Mouse (Mus musculus) G1E (cell line): ENCODE data around the gene Krt2.

ENCODE experiments used
- CTCF ChIP-seq: IDR thresholded peaks from 2 replicates; pipeline ENCODE4 v1.5.1; 2012; ENCODE audit warnings: low read depth, low read length, inconsistent platforms, mixed read lengths
- GATA1 ChIP-seq: IDR thresholded peaks from 2 replicates; pipeline ENCODE4 v1.6.1; 2012; ENCODE audit warnings: borderline replicate concordance, low read length, inconsistent platforms, mixed read lengths
- GATA2 ChIP-seq: IDR thresholded peaks from 2 replicates; pipeline ENCODE4 v1.6.1; 2012; ENCODE audit warnings: low read depth, low read length, inconsistent platforms, borderline replicate concordance
- TAL1 ChIP-seq: conservative IDR thresholded peaks from 2 replicates; pipeline ENCODE4 v1.6.1; 2012; ENCODE audit warnings: low read depth, low read length, inconsistent platforms, mixed read lengths

DNA sequence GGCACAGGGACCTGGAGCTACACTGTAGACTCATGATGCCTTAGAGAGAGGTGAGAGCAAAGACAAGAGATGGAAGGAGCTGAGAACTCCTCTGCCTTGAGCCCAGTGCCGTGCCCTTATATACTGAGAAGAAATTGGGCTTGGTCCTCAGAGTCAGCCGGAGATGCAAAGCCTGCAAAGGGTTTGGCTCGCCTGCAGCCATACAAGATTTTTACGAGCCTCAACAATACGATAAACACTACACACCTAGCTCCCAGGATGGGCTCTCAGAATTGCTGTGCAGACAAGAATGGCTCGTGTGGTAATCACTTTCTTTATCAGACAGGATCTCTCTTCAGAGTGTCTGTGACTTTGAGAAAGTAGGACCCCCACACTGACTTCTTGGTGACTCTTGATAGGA, 32.7 kb upstream of the Krt2 start, which contains the start of gene Krt1:
- TF ChIP-seq CTCF (no peak), TAL1 (no peak), GATA1 (no peak), GATA2 (no peak)
